Comparison of ENCODE assay signal across 11 mouse cellular contexts in the genomic region with DNA sequence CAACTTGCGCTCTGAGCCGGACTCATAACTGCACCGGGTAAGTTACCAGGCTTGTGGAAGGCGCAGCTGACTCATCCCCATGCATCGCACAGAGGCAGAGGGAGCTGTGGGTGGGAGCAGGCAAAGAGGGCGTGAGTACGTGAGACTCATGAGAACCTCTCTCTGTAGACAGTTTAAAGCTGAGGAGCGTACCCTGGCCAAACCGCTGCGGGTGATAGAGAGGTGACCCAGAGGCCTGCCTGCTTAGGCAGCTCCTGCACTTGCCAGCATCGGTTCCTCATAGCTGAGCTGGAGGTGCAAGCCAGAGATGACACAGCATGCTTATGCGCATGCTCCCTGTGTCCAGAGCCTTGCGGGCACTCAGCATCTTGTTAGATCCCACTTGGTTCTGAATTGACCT. TPM values are rescaled to one million over a fixed set of nuclear protein-coding genes. Genes with fewer than 3 reads are reported as not detected.
DNase-seq lines count a peak whose midpoint lies in the region; ATAC-seq and TF ChIP-seq lines count a peak whose summit lies in the region.
"Had no signal": no experiment of that assay in that cellular context is flagged by ENCODE, and none has a peak within 500 bp of the region (broad histone marks: within the 10 kb centered on the region; RNA-seq: fewer than 3 reads in every experiment).

No protein-coding gene starts in this region.

- H3K27ac ChIP-seq in midbrain, embryonic 10.5 days (replicated peaks), result 0 out of 2 replicates have a peak overlapping the region, but pooled peaks have one; percentile 23
- H3K27ac ChIP-seq in midbrain, embryonic 14.5 days (replicated peaks; ENCODE audit: low read depth, low read length), result no peak overlapping the region
- H3K27ac ChIP-seq in gastrocnemius, adult 2 months, result peak overlapping the region; percentile 80
- H3K27ac ChIP-seq: forebrain, embryonic 13.5 days; heart, embryonic 15.5 days; lung, embryonic 15.5 days had no signal

- no peaks in the 10 kb centered on the region for H3K36me3 ChIP-seq in midbrain, embryonic 10.5 days
- no peaks in the 10 kb centered on the region for H3K36me3 ChIP-seq in midbrain, embryonic 14.5 days (ENCODE audit: control insufficient read depth, insufficient read depth, low read length)
- H3K36me3 ChIP-seq: heart, embryonic 15.5 days; lung, embryonic 15.5 days had no signal

- intact Hi-C loops in gastrocnemius, adult 2 months (cut with DNase I), result loop anchor here (5.0 kb wide), 1 partner anchor 50 kb away; the partner anchor contains the start of gene Gpsm2

- H3K27me3 ChIP-seq in midbrain, embryonic 10.5 days (ENCODE audit: low read depth, poor library complexity, severe bottlenecking), result no peaks in the 10 kb centered on the region
- H3K27me3 ChIP-seq in midbrain, embryonic 14.5 days (ENCODE audit: control insufficient read depth, insufficient read depth, low read length), result no peaks in the 10 kb centered on the region
- H3K27me3 ChIP-seq: forebrain, embryonic 13.5 days had no signal

- TF ChIP-seq CTCF in gastrocnemius, adult 2 months (IDR thresholded peaks at IDR 0.05), result no peak

- 88% methylated on average over 13 of the region's 13 CpGs for whole genome bisulfite sequencing in midbrain, embryonic 10.5 days
- 85% methylated on average over 13 of the region's 13 CpGs for WGBS in midbrain, embryonic 14.5 days

- H3K4me3 ChIP-seq in midbrain, embryonic 10.5 days, result no peak overlapping the region
- no peak overlapping the region for H3K4me3 ChIP-seq in midbrain, embryonic 14.5 days (replicated peaks; ENCODE audit: low read depth, low read length)
- peak overlapping the region; percentile 49 for H3K4me3 ChIP-seq in gastrocnemius, adult 2 months
- H3K4me3 ChIP-seq: forebrain, embryonic 13.5 days; heart, embryonic 15.5 days; lung, embryonic 15.5 days had no signal

- H3K4me1 ChIP-seq in midbrain, embryonic 10.5 days, result 0 out of 2 replicates have a peak, but pooled peaks cover 5% of the 10 kb centered on the region
- H3K4me1 ChIP-seq in midbrain, embryonic 14.5 days (ENCODE audit: control insufficient read depth, insufficient read depth, low read length), result no peaks in the 10 kb centered on the region

- no peak for ATAC-seq in midbrain, embryonic 14.5 days (ENCODE audit: low FRiP score, low TSS enrichment)
- ATAC-seq: forebrain, embryonic 13.5 days had no signal

- no peak for DNase-seq in midbrain, embryonic 10.5 days (ENCODE audit: low spot score)
- no peak for DNase-seq in midbrain, embryonic 14.5 days
- peak; percentile 74 for DNase-seq in NIH3T3 (ENCODE audit: low read depth)
- DNase-seq in gastrocnemius, adult 2 months, result peak; percentile 71
- peak; percentile 62 for DNase-seq in right cerebral cortex, postnatal 25 days
- DNase-seq in embryo, embryonic 9.5 days (ENCODE audit: extremely low spot score), result no peak
- DNase-seq in adrenal gland, adult (ENCODE audit: inconsistent age in 2 of 2, low spot score in 1 of 2), result no peak

- H3K4me2 ChIP-seq in midbrain, embryonic 14.5 days (ENCODE audit: low read length), result no peak overlapping the region
- H3K4me2 ChIP-seq: forebrain, embryonic 13.5 days; heart, embryonic 15.5 days; lung, embryonic 15.5 days had no signal

- no peak overlapping the region for H3K9ac ChIP-seq in midbrain, embryonic 14.5 days (replicated peaks; ENCODE audit: low read length)
- H3K9ac ChIP-seq: forebrain, embryonic 13.5 days; heart, embryonic 15.5 days; lung, embryonic 15.5 days had no signal

- no peaks in the 10 kb centered on the region for H3K9me3 ChIP-seq in midbrain, embryonic 10.5 days (replicated peaks)
- H3K9me3 ChIP-seq in midbrain, embryonic 14.5 days (ENCODE audit: control insufficient read depth, low read length), result no peaks in the 10 kb centered on the region
- H3K9me3 ChIP-seq: forebrain, embryonic 13.5 days; heart, embryonic 15.5 days; lung, embryonic 15.5 days had no signal

RNA-seq across cellular contexts. Expression of gene Aknad1, which starts 32.8 kb away (rescaled TPM):
- polyA plus RNA-seq in midbrain, embryonic 10.5 days (2016; fragmentation: Nextera tagmentation; extraction: Ambion mirVana), result not detected in 2 replicates
- polyA plus RNA-seq in midbrain, embryonic 14.5 days (2014; fragmentation: Nextera tagmentation; extraction: Ambion mirVana), result not detected in 2 replicates
- under 1 TPM; 0.06 to 0.08 TPM for total RNA-seq in gastrocnemius, adult 2 months (2021)
- total RNA-seq: layer of hippocampus, postnatal 25 days had no signal
- polyA plus RNA-seq: forebrain, embryonic 13.5 days; heart, embryonic 15.5 days had no signal

RNA-seq across cellular contexts. Expression of gene Gpsm2, which starts 50.1 kb away (rescaled TPM):
- 90.8 and 100 TPM in 2 replicates for polyA plus RNA-seq in midbrain, embryonic 10.5 days (2016; fragmentation: Nextera tagmentation; extraction: Ambion mirVana)
- 13.1 and 31.3 TPM in 2 replicates for polyA plus RNA-seq in midbrain, embryonic 14.5 days (2014; fragmentation: Nextera tagmentation; extraction: Ambion mirVana)
- 1 to 10 TPM in 1 of 2 experiments, under 1 TPM in 1; 0.86 to 1.1 TPM for total RNA-seq in gastrocnemius, adult 2 months (2021)

Comparison
In these comparisons a context has a peak if more than half of its experiments do, and no peak if none do; other contexts are left out.
1. DNase-seq: peak in NIH3T3 (single experiment), gastrocnemius, adult 2 months (single experiment) and right cerebral cortex, postnatal 25 days (single experiment); none in midbrain, embryonic 10.5 days (single experiment), midbrain, embryonic 14.5 days (single experiment), embryo, embryonic 9.5 days (single experiment) and adrenal gland, adult (0 of 2).